Mouse (Mus musculus) CD8-positive naive resting alpha-beta T cell, adult 2 months (primary cell): ENCODE measurements around the gene Ust.

Experiments
- DNase-seq, 2 experiments: peaks; one replicate each; pipeline ENCODE4 v3.0.0; 2022; ENCODE audit warnings: low read depth in 2 of 2, low spot score in 2 of 2

Ust gene

DNA sequence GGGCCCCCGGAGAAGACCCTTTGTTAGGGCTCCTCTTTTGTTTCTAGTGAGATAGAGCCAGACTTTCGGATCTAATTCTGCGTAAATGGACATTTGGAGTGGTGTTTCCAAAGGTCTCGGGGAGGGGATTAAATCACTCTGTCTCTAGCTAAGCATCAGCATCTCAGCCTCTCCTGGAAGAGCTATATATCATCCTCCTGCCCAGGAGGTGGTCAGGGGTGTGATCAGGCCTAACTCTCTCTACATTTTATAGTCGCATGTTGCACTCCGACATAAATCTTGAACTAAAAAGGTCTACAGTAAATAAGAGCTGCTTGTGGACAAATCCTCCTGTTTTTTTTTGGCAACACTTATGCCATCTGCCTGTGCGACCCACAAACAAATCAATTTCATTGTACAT lies 335.5 kb downstream of the Ust start:
- DNase-seq = no peak

DNA sequence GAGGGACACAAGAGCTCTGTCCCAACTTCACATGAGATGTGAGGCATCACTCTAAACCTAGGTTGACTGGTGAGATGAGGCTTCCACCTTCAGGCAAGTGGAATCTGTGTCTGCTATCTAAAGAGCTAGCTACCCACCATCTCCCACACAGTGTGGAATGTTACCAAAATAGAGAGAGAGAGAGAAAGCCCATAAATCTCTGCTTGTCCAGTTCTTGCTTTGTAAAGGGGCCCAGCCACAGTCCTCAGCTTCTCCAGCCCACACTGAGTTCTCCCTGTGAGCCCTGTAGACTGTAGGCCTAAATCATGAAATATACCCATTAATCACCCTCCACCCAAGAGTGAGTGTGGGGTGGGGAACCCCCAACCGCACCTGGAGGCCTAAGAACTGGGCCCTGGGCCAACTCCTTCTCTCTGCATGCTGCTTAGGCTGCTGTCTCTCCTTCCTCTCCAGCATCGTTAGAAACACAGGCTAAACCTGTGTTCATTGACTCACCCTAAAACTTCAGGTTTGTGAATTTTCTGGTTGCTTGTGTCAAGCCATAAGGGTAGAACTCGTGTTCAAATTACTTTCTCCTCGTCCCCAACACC lies 336.9 kb downstream of the Ust start:
- peak; percentile 8 to 34 for DNase-seq

DNA sequence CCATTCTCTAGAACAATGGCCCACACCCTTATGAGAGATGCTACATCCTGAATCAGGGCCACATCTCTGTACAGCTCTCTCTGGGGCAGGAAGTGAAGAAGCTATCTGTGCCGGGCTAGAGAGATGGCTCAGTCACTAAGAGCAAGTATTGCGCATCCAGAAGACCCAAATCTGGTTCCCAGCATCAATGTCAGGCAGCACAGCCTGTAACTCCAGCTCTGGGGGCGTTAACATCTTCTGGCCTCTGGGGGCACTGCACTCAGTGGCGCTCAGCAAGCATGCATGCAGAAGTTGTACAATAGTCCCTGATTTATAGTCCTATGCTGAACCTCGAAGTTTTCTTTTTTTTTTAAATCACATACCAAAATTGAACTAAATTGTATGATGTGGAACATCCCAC lies 341.0 kb downstream of the Ust start:
- no peak for DNase-seq

GRCm38 (mm10) chr10:8176351-8177053 lies 342.1 kb downstream of the Ust start:
- DNase-seq = peak; percentile 4 to 32

DNA sequence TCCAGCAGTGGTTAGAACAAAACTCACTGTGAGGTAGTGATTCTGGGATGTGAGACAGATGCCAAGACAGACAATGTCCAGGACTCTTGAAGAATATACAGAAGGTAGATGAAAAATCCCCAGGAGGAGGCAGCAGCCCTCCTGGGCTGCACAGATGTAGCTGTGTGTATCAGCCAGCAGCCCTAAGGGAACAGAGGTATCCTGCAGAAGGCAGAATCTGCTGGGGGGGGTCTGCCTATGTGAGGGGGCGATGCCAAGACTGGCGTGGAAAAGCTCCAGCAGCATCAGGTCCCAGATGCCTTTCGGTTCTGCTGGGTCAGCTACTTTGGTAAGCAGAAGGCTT lies 342.6 kb downstream of the Ust start:
- DNase-seq = no peak

DNA sequence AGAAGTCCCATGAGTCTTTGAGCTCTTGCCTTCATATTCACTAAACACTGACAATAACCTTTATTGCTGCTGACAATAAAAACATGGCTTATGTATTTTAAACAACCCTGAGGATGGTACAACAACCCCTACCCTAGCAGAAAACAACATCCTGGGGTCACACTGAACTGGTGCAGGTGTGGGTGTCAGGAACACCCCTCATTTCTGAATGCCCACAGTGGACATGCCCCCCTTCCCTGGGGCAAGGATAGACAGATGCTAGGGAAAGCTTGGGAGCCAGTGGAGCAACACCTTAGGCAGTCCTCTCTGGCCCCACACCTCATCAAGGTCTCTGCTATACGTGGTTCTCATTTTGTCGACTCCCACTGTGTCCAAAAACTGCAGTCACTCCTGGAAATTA lies 343.9 kb downstream of the Ust start:
- no peak for DNase-seq

DNA sequence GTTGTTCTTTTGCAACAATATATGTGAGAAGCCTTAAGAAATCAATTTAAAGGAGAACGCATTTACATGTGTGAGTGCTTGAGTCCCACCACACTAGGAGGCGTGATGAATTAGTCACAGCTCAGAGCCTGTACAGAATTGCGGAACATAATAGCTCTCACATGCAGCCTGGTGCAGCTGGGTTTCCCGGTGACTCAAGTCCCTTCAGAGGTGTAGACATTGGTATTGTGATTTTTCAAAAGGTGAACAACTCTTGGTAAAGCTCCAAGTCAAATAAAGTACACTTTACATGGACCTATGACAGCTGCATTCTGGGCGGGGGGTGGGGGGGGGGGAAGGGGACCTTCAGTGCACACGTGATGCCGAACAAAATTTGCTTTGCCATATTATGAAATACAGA lies 344.4 kb downstream of the Ust start:
- no peak for DNase-seq

- DNase-seq = no peak
These were observed 345.6 kb downstream of the Ust start for GRCm38 (mm10) chr10:8173032-8173431.

GRCm38 (mm10) chr10:8171556-8171955 lies 347.1 kb downstream of the Ust start:
- DNase-seq = peak in 1 of 2 experiments; percentile 21
